Mouse (Mus musculus) spleen, postnatal 0 days (tissue): Measurements from ENCODE around the gene Nceh1. TPM values are rescaled to one million over a fixed set of nuclear protein-coding genes. Genes with fewer than 3 reads are reported as not detected.

Experiments used
- polyA plus RNA-seq: library from polyadenylated mRNA; unstranded; fragments of >200 nt; fragmentation: Nextera tagmentation; extraction: Ambion mirVana; gene quantifications from 2 replicates; pipeline ENCODE4 v1.2.1, GENCODE M21; 2015

Gene Nceh1
- polyA plus RNA-seq: 6.4 and 8.6 TPM in 2 replicates

DNA sequence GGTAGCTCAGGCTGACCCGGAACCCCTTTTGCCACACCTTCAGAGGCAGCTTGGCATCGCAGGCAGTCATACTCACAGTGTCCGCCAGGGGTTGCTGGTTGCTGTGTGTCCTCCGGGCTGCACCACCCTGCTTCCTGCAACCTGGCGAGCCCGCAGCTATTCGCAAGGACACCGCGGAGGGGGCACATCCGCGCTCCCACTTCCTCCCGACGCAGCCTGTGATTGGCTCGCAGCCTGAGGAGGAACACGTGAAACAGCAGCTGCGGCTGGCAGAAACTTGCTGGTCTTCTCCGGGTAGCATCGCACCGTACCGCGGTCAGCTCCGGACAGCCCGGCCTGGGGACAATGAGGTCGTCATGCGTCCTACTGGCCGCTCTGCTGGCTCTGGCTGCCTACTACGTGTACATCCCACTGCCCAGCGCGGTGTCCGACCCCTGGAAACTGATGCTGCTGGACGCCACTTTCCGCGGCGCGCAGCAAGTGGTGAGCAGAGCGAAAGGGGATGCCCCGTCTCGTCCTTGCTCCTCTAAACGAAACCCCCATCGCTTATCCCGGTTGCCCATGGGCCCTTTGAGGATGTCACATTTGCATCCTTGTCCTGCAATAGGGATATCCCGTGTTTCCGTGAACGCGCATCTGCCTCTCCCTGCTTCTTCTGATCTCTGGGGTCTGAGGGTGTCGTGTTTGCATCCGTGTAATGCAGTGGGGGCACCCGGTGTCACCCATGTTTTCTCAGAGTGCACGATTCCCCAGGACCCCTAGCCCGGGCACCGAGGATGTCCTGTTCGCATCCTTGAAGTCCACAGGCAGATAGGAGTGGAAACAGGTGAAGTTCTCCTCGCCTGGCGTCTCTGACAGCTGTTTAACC is at the start of gene Nceh1:
Gene Nceh1 (plus strand): TSS at position 233 of the 868 bp plus-strand sequence.

DNA sequence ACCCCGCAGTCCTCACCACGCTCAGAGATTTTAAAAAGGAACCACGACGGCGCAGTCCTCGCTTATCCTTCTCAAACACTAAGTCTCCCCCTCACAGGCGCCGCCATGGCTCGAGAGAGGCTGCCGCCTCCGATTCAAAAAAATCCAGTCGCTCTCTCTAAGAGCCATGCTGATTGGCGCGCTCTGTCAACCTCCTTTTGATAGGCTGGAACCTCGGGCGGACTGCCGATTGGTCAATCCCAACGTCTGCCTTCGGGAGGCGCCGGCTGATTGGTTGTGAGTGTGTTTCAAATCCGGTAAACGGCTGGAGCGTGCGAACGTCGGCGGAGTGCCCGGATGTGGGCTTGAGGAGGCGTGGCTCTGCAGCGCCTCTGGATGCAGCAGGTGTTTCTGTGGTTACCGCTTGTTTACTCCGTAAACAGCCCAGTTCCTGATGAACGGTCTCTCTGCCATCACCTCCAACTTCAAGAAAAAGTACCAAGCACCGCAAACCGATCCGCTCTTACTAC is 29.0 kb upstream of the Nceh1 start, which contains the start of gene Ect2:
Gene Ect2 (minus strand): TSS at position 178 of the 509 bp plus-strand sequence.

DNA sequence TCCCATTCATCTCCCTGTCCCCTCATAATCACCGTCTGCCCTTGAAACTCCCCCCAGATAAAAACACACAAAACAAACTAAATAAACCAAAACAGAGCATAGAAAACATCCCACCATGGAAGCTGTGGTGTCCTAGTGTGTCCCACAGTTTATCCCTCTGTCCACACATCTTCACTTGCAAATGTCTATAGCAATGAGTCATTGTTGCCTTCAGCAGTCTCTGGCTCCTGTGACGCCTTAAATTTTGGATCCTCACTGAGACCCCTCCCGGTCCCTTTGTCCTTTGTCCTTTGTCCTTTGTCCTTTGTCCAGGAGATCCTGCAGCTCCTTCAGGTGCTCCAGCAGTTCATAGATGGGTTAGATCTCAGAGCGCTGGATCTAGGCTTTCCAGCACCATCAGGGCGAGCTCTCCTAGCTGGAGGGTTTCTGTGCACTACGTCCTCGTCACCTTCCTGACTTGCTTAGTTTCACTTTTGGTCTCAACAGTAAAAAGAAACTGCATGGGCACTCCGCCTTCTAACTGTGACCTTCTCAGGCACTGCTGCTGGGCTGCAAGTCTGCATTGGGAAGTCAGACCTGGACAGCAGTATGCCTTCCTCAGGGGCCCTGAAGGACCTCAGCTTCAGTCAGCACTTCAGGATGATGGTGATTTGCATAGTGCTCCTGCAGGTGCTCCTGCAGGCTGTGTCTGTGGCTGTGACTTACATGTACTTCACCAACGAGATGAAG is 134.0 kb downstream of the Nceh1 start, which contains the start of gene Tnfsf10:
Gene Tnfsf10 (plus strand): TSS at position 470 of the 729 bp plus-strand sequence.

Other genes starting within 250 kb of the Nceh1 start
- 25.8 and 27.4 TPM in 2 replicates for gene Ect2, start 29.1 kb upstream of the Nceh1 start, polyA plus RNA-seq
- 0.31 and 0.61 TPM in 2 replicates for gene Tnfsf10, start 134.1 kb downstream of the Nceh1 start, polyA plus RNA-seq
- gene Ghsr, start 188.4 kb downstream of the Nceh1 start, polyA plus RNA-seq: not detected in 2 replicates